Mouse (Mus musculus): ENCODE data around the gene Esam.

The Esam gene

GRCm38 (mm10) chr9:37530888-37531705, 3.2 kb downstream of the Esam start:
- DNase-seq: no peak

DNA sequence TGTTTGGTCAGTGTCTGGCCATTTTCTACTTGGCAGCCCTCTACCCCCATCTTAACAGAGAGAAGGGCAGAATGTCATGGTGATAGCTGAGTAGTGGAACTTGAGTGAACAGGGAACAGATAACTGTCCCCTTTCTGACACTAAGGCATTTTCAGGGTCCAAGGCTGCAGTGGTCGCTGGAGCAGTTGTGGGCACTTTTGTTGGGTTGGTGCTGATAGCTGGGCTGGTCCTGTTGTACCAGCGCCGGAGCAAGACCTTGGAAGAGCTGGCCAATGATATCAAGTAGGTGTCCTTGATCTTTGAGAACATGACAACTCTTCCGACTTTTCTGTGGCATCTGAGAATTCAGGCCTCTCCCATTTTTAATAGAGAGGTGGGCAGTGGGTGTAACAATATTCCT, 9.0 kb downstream of the Esam start:
- DNase-seq: no peak

- no peak for DNase-seq
These were observed 9.9 kb downstream of the Esam start for GRCm38 (mm10) chr9:37537658-37538250.

DNA sequence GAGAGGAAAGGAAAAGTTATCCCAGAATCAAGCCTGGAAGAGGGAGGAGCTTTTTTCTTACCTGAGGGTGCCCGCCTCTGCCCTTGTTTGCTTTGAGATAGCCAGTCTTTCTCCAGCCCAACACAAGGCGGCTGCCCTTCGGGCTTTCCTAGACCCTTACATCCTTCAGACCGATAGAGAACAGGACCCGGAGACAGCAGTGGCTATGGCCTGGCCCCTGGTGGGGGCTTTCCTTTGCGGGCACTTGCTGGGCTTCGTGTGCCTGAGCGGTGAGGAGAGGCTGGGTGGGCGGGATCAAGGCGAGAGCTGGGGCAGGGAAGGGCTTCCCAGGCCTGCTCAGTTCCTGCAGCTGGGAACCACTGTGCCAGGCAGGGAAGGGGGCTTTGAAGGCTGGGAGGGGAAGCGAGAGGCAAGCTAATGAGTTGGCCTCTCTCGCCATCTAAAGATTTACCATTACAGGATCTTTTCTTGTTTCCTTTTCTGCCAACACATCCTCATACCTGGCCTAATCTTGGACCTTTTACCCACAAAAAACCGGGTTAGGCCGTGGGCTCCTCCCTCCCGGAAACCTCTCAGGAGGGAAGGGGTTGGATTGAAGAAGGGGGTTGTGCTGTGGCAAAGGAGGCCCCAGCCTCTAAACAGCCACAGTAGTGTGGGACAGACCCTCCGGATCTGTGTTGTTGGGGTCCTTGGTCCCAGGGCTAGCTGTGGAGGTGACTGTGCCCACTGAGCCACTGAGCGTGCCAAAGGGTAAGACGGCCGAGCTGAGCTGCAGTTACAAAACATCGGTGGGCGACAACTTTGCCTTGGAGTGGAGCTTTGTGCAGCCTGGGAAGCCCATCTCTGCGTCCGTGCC, 11.5 kb downstream of the Esam start, which contains the start of gene Vsig2:
Vsig2 (plus strand) TSS at position 86 of the 856 bp plus-strand sequence.
- DNase-seq: no peak

GRCm38 (mm10) chr9:37540226-37540625, 12.3 kb downstream of the Esam start:
- DNase-seq: no peak

- DNase-seq: no peak
These were observed 13.1 kb downstream of the Esam start for GRCm38 (mm10) chr9:37540701-37541575.

- no peak for DNase-seq
These were observed 14.2 kb downstream of the Esam start for GRCm38 (mm10) chr9:37541851-37542642.

DNA sequence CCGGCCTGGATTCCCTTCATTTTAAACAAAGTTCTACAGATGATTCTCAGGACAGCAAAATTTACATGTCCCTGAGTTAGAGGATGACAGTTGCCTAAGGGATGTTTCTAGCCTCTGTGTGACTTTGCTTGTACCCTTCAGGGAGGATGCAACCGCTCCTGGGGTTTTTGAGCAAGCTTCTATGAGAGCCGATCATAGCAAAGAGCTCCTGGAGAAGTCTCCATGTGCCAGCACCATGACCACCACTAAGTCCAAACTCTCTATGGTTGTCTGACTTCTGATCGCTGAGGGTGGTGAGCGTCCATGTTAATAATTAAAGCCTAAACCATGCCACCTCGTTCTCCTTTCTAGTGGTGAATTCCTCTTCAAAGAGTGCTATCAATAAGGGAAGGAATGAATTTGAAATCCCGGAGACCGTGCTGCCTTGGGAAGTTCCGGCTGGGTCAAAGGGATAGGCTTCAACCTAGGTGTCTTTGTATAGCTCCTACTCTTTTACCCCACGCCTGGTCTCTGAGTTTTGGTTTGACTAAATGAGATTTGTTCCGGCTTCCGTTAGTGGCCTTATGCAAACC, 16.1 kb downstream of the Esam start:
- no peak for DNase-seq

- peak; percentile 70 to 71 for DNase-seq
These were observed 16.7 kb downstream of the Esam start for GRCm38 (mm10) chr9:37544447-37545165.

DNA sequence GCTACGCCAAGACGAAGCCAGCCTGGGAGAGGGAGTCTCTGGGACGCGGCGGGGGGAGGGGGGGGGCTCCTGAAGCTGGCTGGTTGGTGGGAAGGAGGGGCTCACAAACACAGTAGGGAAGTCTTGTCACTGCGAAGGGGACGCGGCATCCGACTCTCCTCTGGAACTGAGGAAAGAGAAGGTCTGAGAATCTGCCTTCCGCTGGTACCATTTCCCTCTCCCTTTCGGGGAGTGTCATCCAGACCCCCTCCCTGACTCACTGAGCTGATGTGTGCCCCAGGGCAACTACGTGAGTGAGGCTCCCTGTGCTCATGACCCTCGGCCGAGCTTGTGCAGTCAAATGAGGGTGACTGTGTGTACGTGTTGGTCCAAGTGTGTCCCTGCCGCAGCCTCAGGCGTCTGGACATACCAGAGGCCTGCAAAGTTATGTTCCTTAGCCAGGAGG, 17.3 kb downstream of the Esam start:
- no peak for DNase-seq

- no peak for DNase-seq
These were observed 18.1 kb downstream of the Esam start for GRCm38 (mm10) chr9:37545847-37546452.

DNA sequence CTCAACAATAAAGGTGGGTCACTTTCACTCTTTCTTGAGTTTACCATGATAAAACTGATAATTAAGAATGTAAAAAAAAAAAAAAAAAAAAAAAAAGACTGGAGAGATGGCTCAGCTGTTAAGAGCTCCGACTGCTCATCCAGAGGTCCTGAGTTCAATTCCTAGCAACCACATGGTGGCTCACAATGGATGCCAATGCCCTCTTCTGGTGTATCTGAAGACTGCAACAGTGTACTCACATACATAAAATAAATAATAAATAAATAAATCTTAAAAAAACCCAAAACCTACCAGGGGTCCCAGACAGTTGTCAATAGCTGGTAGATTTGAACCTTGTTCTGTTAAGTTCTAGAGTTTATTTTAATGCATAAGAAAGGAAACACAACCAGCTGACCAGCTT, 19.0 kb downstream of the Esam start:
- DNase-seq: no peak

DNA sequence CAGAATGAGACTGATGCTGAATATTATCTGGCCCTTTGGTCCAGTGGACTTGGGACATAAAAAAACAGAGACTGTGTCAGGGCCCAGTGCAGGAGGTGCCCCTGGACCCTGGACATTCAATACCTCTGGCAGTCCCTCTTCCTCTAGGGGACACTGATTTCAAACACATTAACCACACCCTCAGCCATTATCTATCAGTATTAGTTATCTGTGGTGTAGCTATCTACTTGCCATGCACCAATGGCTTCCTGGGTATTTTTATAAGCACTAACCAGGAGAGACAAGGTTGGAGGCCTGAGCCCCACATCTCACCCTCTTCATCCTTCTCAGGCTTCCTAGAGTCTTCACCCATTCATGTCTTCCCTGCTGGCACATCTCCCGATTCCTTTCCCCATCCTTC, 22.6 kb downstream of the Esam start:
- DNase-seq: no peak

DNA sequence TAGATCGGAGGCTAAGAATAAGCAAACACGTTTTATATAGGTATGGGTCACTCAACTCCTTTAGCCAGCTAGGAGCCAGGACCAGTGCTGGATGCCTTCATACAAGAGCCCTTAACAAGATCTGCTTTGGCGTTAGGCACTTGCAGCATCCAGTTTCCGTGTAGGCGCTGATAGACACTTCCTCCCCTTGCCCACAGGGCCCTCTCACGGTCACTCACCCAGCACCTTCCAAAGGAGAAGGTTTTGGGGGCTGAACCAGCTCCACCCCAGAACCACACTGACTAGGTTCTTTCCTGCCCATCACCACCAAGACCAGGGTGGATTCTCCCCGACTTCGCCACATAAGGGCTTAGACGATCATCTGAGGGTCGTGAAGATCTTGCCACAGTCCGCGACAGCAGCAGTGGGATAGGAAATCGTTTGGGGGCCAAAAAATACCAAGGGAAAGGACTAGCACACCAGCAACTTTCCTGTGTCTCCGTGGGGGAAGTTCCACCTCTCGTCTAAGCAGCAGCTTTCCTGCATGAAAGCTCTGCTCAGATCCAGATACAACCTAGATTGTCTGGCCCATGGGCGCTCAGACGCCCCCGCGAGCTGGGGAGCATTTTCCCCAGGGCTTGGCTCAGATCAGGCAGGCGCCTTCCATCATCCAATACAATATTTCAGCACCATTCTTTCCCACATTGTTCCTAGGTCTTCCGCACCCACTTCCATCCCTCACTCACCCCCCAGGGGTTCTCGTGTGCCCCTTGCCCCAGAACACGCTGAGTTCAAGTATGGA, 24.1 kb downstream of the Esam start:
- DNase-seq: peak; percentile 31 to 35

DNA sequence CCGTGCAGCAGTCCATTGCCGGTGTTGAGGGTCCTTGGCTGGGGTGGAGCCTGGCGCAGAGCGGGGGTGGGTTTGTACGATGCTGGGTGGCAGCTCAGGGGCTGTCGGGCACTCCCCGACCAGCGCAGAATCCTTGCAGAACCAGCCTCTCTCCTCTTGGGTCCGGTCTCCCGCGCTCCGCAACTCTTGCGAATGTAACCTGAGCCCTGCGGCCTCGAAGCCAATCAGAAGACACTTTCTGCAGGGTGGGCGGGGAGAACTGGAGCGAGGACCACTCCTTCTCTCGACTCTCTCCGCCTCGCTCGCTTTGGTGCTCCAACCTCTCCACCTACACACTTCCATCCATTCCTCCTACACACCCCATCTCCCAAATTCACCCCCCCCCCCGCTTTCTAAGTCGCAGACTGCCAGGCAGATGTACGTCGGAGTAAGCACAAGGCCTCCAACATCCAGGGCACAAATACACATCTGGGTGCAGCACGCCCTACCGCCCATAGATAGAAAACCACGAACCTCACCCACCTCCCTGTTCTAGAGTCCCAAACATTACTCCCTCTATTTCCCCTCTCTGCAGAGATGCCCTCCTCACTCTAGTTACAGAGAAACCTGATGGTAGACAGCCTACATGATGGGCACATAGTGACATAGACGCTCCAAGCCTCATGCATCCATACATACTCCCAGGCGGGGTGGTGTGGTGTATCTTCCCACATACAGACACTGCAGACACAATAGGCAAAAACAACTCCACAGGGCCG, 24.8 kb downstream of the Esam start, which contains the start of gene Nrgn:
Nrgn (minus strand) TSS at position 369 of the 758 bp plus-strand sequence.
- peak; percentile 41 to 44 for DNase-seq

DNA sequence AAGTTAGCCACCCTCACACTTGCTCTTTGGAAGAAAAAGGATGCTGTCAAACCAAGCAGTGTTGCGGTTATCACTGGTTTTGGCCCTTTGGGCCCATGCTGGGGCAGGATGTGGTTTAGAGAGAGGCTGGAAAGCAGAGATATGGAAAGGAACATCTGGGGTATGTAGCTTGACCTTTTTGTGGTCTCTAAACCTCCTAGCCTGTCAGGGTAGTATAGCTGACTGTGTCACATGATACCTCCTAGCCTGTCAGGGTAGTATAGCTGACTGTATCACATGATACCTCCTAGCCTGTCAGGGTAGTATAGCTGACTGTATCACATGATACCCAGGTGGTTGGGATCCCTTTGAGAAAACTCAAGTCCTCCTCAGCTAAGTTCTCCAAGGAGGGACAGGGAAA, 26.4 kb downstream of the Esam start:
- peak; percentile 21 to 27 for DNase-seq

DNA sequence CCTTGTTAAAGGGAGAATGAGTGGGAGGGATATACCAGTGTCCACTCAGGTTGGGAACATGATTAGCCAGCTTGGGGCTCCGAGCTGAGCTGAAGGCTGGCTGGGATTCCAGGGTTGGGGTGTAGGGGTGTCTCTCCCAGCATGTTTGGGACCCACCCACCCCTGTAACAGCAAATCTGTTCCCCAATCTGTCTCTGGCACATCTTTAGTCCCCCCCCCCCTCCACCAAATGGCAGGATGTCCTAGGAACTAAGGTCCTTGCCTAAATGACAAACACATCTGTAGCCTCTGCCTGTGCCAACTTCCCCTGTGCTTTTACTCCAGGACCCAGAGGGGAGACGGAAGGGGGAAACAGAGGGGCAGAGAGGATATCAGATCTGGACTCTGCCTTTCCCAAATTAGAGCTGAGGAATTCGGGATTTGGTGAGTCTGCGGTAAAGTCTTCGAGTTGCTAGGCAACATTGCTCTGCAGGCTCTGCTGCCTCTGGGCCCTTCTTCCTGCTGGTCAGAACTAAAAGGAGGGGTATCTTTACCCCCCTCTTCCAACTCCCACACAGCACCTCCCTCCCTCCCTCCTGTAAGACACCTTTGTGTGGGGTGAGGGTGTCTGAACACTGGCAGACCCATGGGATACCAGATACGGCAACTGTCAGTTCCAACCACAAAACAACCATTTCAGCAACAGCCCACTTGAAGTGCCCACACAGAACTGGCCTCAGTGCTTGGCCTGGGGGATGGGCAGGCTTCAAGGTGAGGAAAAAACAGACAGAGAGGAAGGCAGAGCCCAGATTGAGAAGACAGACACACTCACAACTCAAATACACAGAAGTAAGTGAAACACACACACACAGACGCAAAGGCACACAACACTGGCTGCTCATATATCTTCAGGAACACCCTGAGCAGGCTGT, 27.2 kb downstream of the Esam start, which contains the start of gene Siae:
Siae (plus strand) TSS at position 861 of the 911 bp plus-strand sequence.
- no peak for DNase-seq

Data from B cell, adult 2 months (primary cell).